Mouse (Mus musculus) thymus, adult 2 months (tissue): ENCODE data around the gene Exosc6.
"Not testable (repeated sequence)": the region's sequence is repeated elsewhere in the genome, so short reads cannot be mapped to it uniquely, and the experiment has no call there.

Experiments used
- CTCF ChIP-seq: fragments of 200-500 bp; IDR thresholded peaks from 2 replicates; pipeline ENCODE4 v1.5.1; 2012; ENCODE audit warnings: mild to moderate bottlenecking, control low read depth, low read length, moderate library complexity, borderline replicate concordance; ENCODE audit not compliant: control insufficient read depth, poor library complexity, insufficient read depth; ENCODE audit errors: extremely low read depth
- POLR2A ChIP-seq: fragments of 200-500 bp; IDR thresholded peaks from 2 replicates; pipeline ENCODE4 v1.6.1; 2012; ENCODE audit warnings: mild to moderate bottlenecking, low read length, control low read depth, moderate library complexity; ENCODE audit not compliant: control insufficient read depth, poor library complexity, insufficient read depth; ENCODE audit errors: extremely low read depth

DNA sequence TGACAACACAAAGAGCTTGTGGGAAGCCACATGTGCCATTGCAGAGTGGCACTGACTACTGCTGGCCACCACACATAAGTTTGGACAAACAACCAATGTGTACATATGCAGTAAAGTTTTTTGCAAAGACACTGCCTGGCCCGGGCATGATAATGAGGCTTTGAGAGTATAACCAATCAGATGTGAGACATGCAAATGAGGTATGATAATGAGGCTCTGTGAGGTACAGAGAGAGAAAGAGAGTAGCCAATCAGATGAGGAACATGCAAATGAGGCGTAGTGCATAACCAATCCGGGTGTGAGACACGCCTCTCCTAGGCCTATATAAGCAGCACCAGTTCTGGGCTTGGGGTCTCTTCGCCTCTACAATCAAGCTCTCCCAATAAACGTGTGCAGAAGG is 36.2 kb downstream of the Exosc6 start, which contains the start of gene Clec18a:
- TF ChIP-seq POLR2A, CTCF: not testable (repeated sequence)
